Mouse (Mus musculus) monocyte, adult 5-6 weeks (primary cell): Measurements from ENCODE around the gene F11r. TPM values are rescaled to one million over a fixed set of nuclear protein-coding genes. Genes with fewer than 3 reads are reported as not detected.

Experiments used
- ATAC-seq: fragments of 153-309, 156-312 bp; replicated peaks from 2 replicates; pipeline ENCODE4 v1.8.0; 2017; ENCODE audit warnings: mild to moderate bottlenecking; ENCODE audit not compliant: low TSS enrichment, insufficient number of reproducible peaks, severe bottlenecking, poor library complexity, low FRiP score
- total RNA-seq: library from RNA; stranded (forward); fragments of 200-1000, 200-491, 200-594 nt; gene quantifications from 3 replicates; pipeline ENCODE4 v1.2.3, GENCODE M21; 2017

The F11r gene
- total RNA-seq, 1 experiment from 2014 or later, result 8.6 TPM

DNA sequence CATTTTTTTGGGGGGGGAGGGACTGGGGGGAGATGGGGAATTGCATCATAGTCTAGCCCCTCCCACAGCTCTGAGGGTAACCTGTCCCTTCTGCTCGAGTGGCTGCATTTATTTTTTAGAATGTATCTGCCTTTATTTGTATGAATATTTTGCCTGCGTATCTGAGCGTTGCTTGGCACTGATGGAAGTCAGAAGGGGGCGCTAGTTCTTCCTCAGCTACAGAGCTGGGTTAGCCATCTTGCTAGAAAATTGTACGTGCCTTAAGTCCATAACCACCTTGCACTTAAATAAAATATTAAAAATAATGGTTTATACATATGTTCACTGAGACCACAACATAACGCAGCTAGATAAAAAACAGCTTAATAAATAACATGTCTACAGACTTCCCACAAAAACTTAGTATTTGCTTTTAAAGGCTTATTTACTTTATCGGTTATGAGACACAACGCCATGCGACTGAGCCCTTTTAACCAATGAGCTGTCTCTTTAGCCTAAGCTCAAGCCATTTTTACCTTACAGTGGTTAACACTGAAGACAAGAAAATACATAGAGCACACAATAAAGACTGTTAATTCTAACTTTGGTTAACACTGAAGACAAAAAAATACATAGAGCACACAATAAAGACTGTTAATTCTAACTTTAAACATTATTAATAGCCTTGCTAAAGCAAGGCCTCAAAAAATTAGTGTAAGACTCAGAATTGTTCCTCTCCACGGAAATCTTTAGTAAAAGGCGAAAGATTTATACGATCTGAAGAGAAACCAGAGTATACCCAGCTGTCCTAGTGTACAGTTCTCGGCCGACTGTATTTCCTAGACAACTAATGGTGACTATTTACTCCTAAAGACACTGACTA lies 65.3 kb downstream of the F11r start:
- peak; percentile 34 for ATAC-seq

DNA sequence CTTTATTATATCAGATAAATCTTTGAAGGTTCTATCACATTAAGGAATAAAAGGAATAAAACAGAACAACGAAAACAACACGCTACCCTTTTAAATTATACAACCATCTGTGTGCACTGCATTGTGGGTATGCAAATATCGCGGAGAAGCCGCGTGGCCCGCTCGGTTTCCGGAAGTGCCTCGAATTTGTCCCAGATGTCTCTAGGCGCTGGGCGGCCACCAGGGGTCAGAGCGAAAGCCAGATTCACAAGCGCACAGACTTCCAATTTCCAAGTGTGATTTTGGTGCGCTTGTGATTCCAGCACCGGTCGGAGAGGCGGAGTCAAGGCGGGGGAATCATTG lies 65.9 kb downstream of the F11r start, which contains the start of gene Alyref2:
Alyref2 (plus strand) TSS at position 229 of the 342 bp plus-strand sequence.
- ATAC-seq, result peak; percentile 78

DNA sequence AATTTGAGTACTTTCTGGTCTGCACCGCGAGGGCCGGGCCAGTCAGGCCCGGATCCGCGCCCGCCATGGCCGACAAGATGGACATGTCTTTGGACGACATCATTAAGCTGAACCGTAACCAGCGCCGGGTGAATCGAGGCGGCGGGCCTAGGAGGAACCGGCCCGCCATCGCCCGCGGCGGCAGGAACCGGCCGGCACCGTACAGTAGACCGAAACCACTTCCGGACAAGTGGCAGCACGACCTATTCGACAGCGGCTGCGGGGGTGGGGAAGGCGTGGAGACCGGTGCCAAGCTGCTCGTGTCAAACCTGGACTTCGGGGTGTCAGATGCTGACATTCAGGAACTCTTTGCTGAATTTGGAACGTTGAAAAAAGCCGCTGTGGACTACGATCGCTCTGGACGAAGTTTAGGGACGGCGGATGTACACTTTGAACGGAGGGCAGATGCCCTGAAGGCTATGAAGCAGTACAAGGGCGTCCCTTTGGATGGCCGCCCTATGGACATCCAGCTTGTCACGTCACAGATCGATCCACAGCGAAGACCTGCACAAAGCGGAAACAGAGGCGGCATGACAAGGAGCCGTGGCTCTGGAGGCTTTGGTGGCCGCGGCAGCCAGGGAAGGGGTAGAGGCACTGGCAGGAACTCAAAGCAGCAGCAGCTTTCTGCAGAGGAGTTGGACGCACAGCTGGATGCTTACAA lies 66.4 kb downstream of the F11r start:
- peak; percentile 48 for ATAC-seq

- no peak for ATAC-seq
These were observed 67.3 kb downstream of the F11r start for GRCm38 (mm10) chr1:171504586-171504985.

GRCm38 (mm10) chr1:171513234-171513633 lies 75.9 kb downstream of the F11r start:
- ATAC-seq, result no peak

GRCm38 (mm10) chr1:171513760-171514159 lies 76.4 kb downstream of the F11r start:
- no peak for ATAC-seq

Other genes starting within 250 kb of the F11r start
- 0.29 to 2.0 TPM in 2 of 3 replicates, not detected in the other for gene Pcp4l1, start 241.3 kb upstream of the F11r start, total RNA-seq
- 0.19 to 0.86 TPM in 2 of 3 replicates, not detected in the other for gene Nr1i3, start 223.6 kb upstream of the F11r start, total RNA-seq
- 5.0 to 10.2 TPM (median 9.3 TPM) in 3 replicates for gene Tomm40l, start 215.0 kb upstream of the F11r start, total RNA-seq
- gene Apoa2, start 212.5 kb upstream of the F11r start, total RNA-seq, result not detected in 3 replicates
- gene Fcer1g, start 203.2 kb upstream of the F11r start, total RNA-seq, result 875 to 1,050 TPM (median 955 TPM) in 3 replicates
- not detected in 3 replicates for gene Adamts4, start 187.1 kb upstream of the F11r start, total RNA-seq
- 172 to 231 TPM (median 231 TPM) in 3 replicates for gene Ndufs2, start 186.1 kb upstream of the F11r start, total RNA-seq
- gene B4galt3, start 167.2 kb upstream of the F11r start, total RNA-seq, result 32.4 to 35.5 TPM (median 34.3 TPM) in 3 replicates
- gene Ppox, start 156.3 kb upstream of the F11r start, total RNA-seq, result 9.2 to 14.2 TPM (median 11.1 TPM) in 3 replicates
- 8.1 to 12.6 TPM (median 11.2 TPM) in 3 replicates for gene Usp21, start 149.5 kb upstream of the F11r start, total RNA-seq
- gene Ufc1, start 142.5 kb upstream of the F11r start, total RNA-seq, result 46.7 to 66.9 TPM (median 63.4 TPM) in 3 replicates
- gene Dedd, start 108.4 kb upstream of the F11r start, total RNA-seq, result 9.8 to 12.6 TPM (median 11.4 TPM) in 3 replicates
- 35.1 to 41.2 TPM (median 36.1 TPM) in 3 replicates for gene Nit1, start 91.9 kb upstream of the F11r start, total RNA-seq
- 26.8 to 86.9 TPM (median 34.0 TPM) in 3 replicates for gene Pfdn2, start 91.9 kb upstream of the F11r start, total RNA-seq
- gene Klhdc9, start 76.7 kb upstream of the F11r start, total RNA-seq, result not detected in 3 replicates
- 2.0 to 3.9 TPM (median 2.5 TPM) in 3 replicates for gene Nectin4, start 67.4 kb upstream of the F11r start, total RNA-seq
- gene Arhgap30, start 48.6 kb upstream of the F11r start, total RNA-seq, result 328 to 413 TPM (median 376 TPM) in 3 replicates
- 91.6 to 117 TPM (median 94.5 TPM) in 3 replicates for gene Usf1, start 26.2 kb upstream of the F11r start, total RNA-seq
- gene Tstd1, start 18.7 kb upstream of the F11r start, total RNA-seq, result 3.9 to 9.0 TPM (median 4.9 TPM) in 3 replicates
- gene Alyref2, start 65.9 kb downstream of the F11r start, total RNA-seq, result 10.6 to 14.2 TPM (median 11.8 TPM) in 3 replicates
- gene Itln1, start 97.8 kb downstream of the F11r start, total RNA-seq, result not detected in 3 replicates
- gene Cd244a, start 121.7 kb downstream of the F11r start, total RNA-seq, result 232 to 381 TPM (median 239 TPM) in 3 replicates
- 71.1 to 137 TPM (median 80.7 TPM) in 3 replicates for gene Ly9, start 169.9 kb downstream of the F11r start, total RNA-seq
- gene Slamf7, start 215.5 kb downstream of the F11r start, total RNA-seq, result 37.7 to 95.2 TPM (median 47.4 TPM) in 3 replicates
- 279 to 329 TPM (median 318 TPM) in 3 replicates for gene Cd48, start 244.5 kb downstream of the F11r start, total RNA-seq